Mouse (Mus musculus): Measurements from ENCODE around the gene Zfp978.
"Not testable (repeated sequence)": the region's sequence is repeated elsewhere in the genome, so short reads cannot be mapped to it uniquely, and the experiment has no call there.

Zfp978 gene

DNA sequence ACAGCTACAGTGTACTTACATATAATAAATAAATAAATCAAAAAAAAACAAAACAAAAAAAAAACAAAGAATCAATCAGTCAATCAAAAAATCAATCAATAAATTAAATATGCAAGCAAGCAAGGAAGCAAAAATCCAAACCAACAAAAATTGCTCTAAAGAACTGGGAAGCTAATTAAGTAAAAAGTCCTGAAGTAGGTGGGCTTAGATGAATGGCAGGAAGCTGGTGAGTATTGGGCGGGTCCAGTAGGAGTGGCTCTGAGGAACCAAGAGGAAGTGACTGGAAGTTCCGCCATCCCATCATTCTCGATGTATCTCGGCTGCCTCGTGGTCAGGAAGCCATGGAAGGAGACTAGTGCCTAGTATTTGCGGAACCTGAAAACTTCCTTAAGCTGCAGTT is at the start of gene Zfp978:
Zfp978 (plus strand) TSS at position 301 of the 400 bp plus-strand sequence.
- not testable (repeated sequence) for DNase-seq (ENCODE audit: low spot score)

DNA sequence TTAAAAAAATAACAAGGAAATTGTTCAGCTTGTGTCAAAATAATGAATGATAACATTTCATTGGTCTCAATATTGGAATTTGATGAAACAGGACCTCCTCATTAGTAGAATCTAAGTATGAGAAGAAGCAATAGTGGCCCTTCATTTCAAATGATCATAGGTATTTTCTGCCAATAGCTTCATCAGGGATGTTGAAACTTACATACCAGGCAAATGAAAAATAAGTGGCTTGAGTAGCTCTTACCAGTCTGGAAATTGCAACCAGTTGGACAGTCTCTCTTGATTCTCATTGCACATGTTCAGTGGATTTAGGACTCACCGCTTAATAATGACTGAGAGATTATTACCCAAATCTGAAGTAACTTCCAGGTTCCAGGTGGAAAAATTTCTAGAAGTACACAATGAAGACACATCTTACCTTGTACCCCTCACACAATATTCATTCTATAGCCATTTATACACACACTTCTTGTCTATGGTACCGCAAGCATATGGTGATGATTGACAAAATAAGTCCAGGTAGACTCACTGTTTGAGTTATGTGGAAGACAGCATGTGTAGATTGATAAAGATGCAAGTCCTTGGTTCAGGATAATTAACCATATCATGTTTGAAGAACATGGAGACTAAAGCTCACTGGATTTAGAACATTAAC is 25.9 kb upstream of the Zfp978 start:
- DNase-seq (ENCODE audit: low spot score), result not testable (repeated sequence)

DNA sequence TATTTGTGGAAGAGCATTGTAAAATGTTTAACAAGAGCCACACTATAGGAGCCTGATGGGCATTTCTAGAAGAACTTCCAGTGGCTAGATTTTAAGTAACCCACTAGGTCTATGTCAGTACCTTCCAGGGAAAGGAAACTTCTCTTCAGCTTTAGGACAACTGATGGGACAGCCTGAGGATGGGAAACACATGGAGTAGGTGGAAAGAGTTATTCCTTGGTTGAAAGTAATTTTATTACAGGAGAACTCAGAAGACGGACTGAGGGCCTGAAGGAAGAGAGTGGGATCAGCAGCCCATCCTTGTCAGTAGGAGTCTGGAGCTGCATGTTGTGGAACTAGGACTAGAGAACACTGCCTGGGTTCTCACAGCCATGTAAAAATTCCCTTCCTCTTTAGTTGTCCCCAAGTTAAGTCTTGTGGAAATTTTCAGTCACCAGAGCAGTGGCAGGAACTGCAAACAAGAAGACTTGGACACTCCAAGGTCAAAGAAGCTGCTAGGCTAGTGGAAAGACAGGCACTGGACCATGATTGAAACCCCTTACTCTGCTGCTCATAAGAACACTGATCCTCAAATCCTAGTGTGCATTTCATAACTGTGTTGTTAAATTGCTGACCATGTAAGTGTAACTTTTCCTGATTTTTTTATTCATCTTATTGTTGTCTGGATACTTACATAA is 25.3 kb upstream of the Zfp978 start:
- not testable (repeated sequence) for DNase-seq (ENCODE audit: low spot score)

GRCm38 (mm10) chr4:147336368-147337195 is 24.5 kb upstream of the Zfp978 start:
- peak; percentile 21 for DNase-seq (ENCODE audit: low spot score)

DNA sequence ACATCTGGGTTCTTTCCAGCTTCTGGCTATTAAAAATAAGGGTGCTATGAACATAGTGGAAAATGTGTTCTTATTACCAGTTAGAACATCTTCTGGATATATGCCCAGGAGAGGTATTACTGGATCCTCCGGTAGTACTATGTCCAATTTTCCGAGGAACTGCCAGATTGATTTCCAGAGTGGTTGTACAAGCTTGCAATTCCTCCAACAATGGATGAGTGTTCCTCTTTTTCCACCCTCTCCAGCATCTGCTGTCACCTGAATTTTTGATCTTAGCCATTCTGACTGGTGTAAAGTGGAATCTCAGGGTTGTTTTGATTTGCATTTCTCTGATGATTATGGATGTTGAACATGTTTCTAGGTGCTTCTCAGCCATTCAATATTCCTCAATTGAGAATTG is 23.6 kb upstream of the Zfp978 start:
- DNase-seq (ENCODE audit: low spot score), result not testable (repeated sequence)

DNA sequence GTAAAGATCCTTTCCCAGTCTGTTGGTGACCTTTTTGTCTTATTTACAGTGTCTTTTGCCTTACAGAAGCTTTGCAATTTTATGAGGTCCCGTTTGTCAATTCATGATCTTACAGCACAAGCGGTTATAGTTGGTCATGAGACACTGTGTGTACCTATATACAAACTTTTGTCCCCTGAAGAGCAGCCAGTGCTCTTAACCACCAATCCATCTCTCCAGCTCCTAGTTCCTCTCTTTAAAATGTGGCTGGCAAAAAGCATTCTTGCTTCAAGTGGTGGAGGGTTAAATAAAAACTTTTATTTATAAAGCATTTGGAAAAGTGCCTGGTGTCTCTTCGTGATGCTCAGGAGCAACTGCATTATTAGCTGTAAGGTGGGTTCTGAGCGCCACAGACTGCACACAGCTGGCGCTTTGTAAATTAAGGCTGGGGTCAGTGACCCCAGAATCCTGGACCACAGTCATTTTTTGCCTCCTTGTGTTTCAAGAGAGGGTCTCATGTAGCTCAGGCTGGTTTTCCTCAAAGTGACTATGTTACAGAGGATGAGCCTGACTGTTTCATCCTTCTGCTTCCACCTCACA is 23.0 kb upstream of the Zfp978 start:
- no peak for DNase-seq (ENCODE audit: low spot score)

- DNase-seq (ENCODE audit: low spot score), result not testable (repeated sequence)
These were observed 22.4 kb upstream of the Zfp978 start for GRCm38 (mm10) chr4:147338706-147339105.

DNA sequence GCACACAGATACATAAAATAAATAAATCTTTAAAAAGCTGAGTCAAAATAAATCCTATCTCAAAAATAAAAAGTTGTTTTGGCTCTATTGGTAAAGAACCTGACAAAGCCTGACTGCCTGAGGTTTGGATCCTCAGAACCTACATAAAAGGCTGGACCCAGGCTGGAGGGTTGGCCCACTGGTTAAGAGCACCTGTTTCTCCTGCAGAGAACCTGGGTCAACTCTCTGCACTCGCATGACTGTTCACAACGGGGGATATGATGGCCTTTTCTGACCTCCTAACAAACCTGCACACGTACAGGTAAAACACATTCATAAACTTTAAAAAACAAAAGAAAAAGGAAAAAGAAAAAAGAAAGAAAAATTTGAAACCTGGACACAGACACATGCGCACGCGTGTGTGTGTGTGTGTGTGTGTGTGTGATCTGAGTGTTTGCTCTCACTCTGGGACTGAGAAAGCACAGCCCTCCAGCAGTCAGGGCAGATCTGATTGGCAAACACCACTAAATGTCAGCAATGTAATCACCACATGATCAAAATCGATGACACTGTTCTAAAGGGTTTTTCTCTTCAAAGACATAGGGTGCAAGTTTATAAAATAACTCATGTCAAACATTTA is 21.4 kb upstream of the Zfp978 start:
- peak; percentile 10 for DNase-seq (ENCODE audit: low spot score)

DNA sequence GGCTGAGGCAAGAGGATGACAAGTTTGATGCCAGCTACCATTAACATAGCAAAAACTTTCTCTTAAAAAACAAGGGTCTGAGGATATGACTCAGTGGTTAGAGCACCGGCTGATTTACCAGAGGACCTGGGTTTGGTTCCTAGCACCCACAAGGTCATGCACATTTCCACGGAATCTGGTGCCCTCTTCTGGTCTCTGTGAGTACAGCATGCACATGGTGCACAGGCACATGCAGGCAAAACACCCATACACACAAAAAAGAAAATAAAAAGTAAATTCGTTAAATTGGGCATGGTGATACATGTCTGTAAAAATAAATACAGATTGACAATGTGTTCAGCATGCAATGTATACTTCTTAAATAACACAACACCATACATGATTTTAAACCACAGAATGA is 20.9 kb upstream of the Zfp978 start:
- DNase-seq (ENCODE audit: low spot score), result not testable (repeated sequence)

DNA sequence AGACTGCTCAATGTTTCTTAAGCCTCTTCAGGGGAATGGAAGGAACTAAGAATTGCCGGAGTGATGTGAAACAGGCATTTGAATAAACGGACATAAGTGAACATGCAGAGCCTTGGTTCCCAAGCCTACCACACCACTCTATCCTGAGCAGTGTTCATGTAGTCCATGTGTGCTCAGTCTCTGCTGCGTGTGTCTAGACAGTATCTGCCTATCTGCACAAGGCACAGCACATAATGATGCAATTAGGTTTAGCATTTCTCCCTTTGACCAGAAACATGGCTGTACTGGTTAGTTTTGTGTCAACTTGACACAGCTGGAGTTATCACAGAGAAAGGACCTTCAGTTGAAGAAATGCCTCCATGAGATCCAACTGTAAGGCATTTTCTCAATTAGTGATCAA is 20.2 kb upstream of the Zfp978 start:
- not testable (repeated sequence) for DNase-seq (ENCODE audit: low spot score)

DNA sequence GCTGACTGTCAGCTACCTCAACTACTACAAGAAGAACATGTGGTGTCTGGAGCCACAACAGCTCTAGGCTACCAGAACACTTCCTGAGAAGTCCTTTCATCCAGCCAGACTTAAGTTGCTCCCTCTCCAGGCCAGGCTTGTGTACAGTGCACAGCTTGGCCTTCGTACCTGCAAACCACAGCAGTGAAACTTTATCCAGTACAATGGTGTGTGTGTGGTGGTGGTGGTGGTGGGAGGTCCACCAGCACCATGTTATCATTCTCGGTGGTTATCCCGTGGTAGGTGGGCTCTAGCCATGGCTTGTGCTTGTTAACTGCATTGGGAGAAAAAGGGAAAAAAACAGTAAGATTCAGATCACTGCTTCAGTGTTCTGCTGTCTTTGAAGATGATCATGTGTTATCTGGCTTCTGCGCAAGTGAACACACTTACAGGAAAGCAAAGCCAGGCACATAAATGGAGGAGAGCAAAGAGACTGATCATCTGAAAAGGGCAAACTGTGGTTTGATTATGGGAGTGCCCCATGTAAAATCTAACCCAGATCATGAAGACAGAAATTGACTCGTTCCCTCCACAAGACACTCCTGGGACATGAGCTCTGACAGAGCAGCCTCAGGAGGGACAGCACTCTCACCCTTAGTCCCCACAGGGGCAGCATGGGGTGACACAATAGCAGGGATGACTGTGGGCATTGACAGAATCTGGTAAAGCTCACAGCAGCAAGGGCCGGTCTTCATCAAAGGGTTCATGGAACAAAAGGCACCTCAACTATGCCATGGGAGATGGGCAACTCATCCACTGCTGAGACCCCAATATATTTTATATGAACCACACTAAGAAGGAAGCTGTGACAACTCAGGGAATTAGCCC is 17.8 kb upstream of the Zfp978 start:
- DNase-seq (ENCODE audit: low spot score), result peak; percentile 20

DNA sequence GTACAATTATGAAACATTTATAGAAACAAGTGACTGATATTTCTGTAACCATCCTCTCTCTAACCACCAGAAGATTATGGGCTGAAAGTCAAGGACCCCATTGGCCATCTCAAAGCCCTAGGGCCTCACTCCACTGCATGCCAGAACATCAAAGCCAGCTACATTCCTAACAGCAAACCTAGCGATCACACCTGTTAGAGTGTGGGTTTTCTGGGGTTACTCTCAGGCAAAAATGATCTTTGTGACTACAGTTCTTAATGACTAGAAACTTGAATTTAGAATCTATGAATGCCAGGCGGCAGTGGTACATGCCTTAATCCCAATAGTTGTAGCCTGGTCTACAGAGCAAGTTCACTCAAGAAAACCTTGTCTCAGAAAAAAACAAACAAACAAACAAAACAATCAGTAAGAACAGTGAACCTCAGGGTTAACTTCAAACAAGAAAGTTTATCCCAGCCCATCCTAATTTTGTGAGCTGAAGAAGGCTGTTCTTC is 16.0 kb upstream of the Zfp978 start:
- not testable (repeated sequence) for DNase-seq (ENCODE audit: low spot score)

- DNase-seq (ENCODE audit: low spot score), result not testable (repeated sequence)
These were observed 14.6 kb upstream of the Zfp978 start for GRCm38 (mm10) chr4:147346361-147347035.

- DNase-seq (ENCODE audit: low spot score), result not testable (repeated sequence)
These were observed 13.8 kb upstream of the Zfp978 start for GRCm38 (mm10) chr4:147347300-147347699.

DNA sequence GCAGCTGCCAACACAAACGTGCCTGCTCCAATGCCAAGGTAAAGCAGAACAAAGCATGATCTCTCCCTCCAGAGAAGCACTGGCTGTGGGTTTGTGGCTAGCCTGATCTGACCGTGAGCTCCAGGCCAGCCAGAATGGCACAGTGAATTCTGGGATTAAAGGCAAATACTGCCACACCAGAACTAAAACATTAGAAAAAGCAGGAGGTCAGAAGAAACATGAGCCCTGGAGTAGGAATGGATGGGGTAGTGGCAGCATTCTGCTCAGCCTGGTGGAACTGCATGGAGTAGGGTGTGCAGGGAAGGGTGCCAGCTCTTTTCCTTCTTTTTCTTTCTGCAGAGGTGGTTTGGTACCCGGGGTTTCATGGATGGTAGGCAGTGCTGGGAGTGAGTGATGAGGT is 13.2 kb upstream of the Zfp978 start:
- DNase-seq (ENCODE audit: low spot score), result not testable (repeated sequence)

- not testable (repeated sequence) for DNase-seq (ENCODE audit: low spot score)
These were observed 12.7 kb upstream of the Zfp978 start for GRCm38 (mm10) chr4:147348401-147348800.

DNA sequence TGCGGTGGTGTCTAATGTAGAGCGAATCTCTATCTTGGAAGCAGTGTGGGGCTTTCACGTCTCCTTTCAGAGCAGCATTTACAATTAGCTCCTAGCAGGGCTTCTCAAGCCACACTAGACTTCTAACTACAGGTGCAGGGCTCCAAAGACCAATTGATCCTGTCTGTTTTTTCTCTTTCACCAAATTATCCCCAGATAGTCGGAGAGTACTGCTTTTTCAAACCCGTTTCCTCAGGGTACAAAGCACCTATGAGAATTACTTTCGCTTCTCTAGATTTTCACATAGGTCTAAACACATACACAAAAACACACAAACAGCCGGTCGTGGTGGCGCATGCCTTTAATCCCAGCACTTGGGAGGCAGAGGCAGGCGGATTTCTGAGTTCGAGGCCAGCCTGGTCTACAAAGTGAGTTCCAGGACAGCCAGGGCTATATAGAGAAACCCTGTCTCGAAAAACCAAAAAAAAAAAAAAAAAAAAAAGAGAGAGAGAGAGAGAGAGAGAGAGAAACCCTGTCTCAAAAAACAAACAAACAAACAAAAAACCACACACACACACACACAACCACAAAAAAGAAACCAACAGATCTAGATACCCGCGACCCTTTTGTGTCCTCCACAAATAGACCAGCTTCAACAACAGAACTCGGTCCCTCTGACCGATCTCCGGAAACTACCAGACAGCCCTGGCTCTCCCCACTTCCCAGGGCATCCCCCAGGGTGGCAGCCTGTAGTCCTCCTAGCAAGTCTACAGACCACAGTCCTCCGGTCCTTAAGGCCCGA is 12.0 kb upstream of the Zfp978 start:
- not testable (repeated sequence) for DNase-seq (ENCODE audit: low spot score)

GRCm38 (mm10) chr4:147349687-147350415 is 11.3 kb upstream of the Zfp978 start:
- DNase-seq (ENCODE audit: low spot score), result not testable (repeated sequence)

GRCm38 (mm10) chr4:147350541-147350940 is 10.6 kb upstream of the Zfp978 start:
- not testable (repeated sequence) for DNase-seq (ENCODE audit: low spot score)
